Mouse (Mus musculus): Measurements from ENCODE around the gene Rpap3.

Rpap3 gene

DNA sequence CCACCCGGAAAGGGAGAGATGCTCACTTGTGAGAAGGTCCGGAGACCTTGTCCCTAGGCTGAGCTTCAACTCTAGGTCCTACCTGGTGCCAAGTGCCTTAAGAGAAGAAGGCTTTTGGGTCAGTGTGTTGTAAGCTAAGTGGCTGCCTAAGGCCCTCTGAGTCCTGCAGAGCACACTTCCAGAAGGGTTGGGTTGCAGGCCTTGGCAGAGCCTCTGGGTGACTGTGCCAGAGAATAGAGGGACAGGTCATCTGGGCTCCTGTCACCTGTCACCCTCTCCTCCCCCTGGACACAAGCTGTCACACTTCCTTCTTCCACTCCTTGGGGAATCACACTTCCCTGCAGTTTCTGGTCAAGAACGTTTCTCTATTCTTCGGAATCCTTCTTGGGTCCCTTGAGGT, 55.9 kb downstream of the Rpap3 start:
- DNase-seq (ENCODE audit: low read depth, low spot score), result no peak

DNA sequence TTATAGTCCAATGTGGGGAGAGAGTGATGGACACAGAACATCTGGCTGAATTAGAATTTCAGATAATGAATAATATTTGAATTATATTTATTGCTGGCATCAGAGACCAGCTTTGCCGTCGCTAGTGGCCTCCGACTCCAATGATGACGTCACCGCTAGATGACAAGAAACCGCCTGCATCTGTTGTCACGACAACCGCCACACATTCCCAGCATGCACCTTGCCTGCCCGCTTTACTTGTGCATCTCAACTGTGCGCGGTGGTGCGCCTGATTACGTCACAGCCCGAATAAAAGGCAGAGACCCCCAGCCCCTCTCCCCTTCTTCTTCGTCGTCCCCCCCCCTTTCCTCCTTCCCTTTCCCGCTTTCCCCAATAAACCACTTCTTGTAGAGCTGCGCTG, 57.4 kb downstream of the Rpap3 start:
- DNase-seq (ENCODE audit: low read depth, low spot score), result no peak

DNA sequence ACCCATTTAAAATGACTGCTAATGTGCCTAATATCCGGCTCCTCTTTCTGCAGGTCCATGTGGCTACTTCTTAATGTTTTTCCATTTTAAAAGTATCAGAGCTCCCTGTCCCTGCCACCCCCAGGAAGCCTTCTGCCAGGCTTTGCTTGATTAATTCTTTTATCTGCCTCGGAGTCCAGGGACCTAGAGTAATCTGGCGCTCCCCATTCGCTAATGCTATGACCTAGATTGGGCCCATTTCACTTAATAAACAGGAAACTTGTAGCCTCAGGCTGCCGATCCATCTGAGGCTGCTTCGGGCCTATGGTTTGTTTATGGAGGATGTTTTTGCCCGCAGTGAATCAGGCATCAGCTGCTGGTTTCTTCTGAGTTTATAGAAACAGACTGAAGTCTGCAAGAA, 59.2 kb downstream of the Rpap3 start:
- no peak for DNase-seq (ENCODE audit: low read depth, low spot score)

DNA sequence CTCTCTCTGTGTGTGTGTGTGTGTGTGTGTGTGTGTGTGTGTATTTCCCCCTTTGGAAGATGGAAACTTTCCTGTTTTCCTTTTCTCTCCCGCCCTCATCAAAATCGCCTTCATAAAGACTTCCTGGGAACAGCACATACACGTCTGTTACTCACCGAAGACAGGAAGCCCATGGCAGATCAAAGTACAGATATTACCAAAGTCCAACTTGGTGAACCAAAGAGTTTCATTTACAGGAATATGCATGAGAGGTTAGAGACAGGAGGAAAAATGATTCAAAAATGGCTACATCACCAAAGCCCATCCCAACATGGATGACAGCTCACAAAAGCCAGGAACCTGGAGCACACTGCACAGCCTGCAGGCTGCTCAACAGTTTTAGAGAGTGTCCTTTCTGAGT, 61.6 kb downstream of the Rpap3 start:
- DNase-seq (ENCODE audit: low read depth, low spot score), result no peak
